Mouse (Mus musculus) 3134 (cell line): Measurements from ENCODE around the gene Muc4.

Experiments used
- DNase-seq: peaks from one replicate; pipeline ENCODE4 v3.0.0-alpha.2; 2011; ENCODE audit warnings: low spot score; ENCODE audit not compliant: insufficient read length; ENCODE audit errors: extremely low read depth

Muc4 gene

GRCm38 (mm10) chr16:32797426-32797689 lies 61.7 kb downstream of the Muc4 start, which contains the start of gene Muc20:
Gene Muc20, minus strand, starts transcription at chr16:32797435.
- no peak for DNase-seq

- peak; percentile 32 for DNase-seq
Measured at GRCm38 (mm10) chr16:32803252-32803853, 67.7 kb downstream of the Muc4 start.

- no peak for DNase-seq
Measured at GRCm38 (mm10) chr16:32803901-32804300, 68.2 kb downstream of the Muc4 start.

- DNase-seq = no peak
Measured at GRCm38 (mm10) chr16:32805151-32805550, 69.5 kb downstream of the Muc4 start.

- DNase-seq = no peak
Measured at GRCm38 (mm10) chr16:32807408-32808185, 71.9 kb downstream of the Muc4 start.

GRCm38 (mm10) chr16:32810321-32810720 lies 74.6 kb downstream of the Muc4 start, which contains the start of gene Smbd1:
Gene Smbd1, minus strand, starts transcription at chr16:32810477.
- no peak for DNase-seq

GRCm38 (mm10) chr16:32812888-32813361 lies 77.2 kb downstream of the Muc4 start:
- DNase-seq = peak; percentile 63

GRCm38 (mm10) chr16:32813362-32813761 lies 77.7 kb downstream of the Muc4 start:
- peak; percentile 37 for DNase-seq

- DNase-seq = no peak
Measured at GRCm38 (mm10) chr16:32813771-32814170, 78.1 kb downstream of the Muc4 start.

- peak; percentile 51 for DNase-seq
Measured at GRCm38 (mm10) chr16:32814539-32814938, 78.9 kb downstream of the Muc4 start.

GRCm38 (mm10) chr16:32815160-32815605 lies 79.5 kb downstream of the Muc4 start:
- no peak for DNase-seq

- no peak for DNase-seq
Measured at GRCm38 (mm10) chr16:32818036-32818435, 82.3 kb downstream of the Muc4 start.

GRCm38 (mm10) chr16:32818441-32818840 lies 82.8 kb downstream of the Muc4 start:
- no peak for DNase-seq

- DNase-seq = no peak
Measured at GRCm38 (mm10) chr16:32821772-32822449, 86.2 kb downstream of the Muc4 start.

GRCm38 (mm10) chr16:32822450-32822827 lies 86.8 kb downstream of the Muc4 start:
- no peak for DNase-seq

- DNase-seq = no peak
Measured at GRCm38 (mm10) chr16:32822881-32823280, 87.2 kb downstream of the Muc4 start.

- DNase-seq = no peak
Measured at GRCm38 (mm10) chr16:32823487-32823886, 87.8 kb downstream of the Muc4 start.

GRCm38 (mm10) chr16:32824061-32824460 lies 88.4 kb downstream of the Muc4 start:
- DNase-seq = no peak

- DNase-seq = no peak
Measured at GRCm38 (mm10) chr16:32825380-32825779, 89.7 kb downstream of the Muc4 start.

GRCm38 (mm10) chr16:32826521-32826920 lies 90.8 kb downstream of the Muc4 start:
- no peak for DNase-seq

- no peak for DNase-seq
Measured at GRCm38 (mm10) chr16:32829104-32829503, 93.4 kb downstream of the Muc4 start.

GRCm38 (mm10) chr16:32831501-32831900 lies 95.8 kb downstream of the Muc4 start:
- no peak for DNase-seq
